Mouse (Mus musculus): ENCODE measurements around the gene Syt1.

Gene Syt1

GRCm38 (mm10) chr10:108582397-108582730 is 428.4 kb downstream of the Syt1 start:
- in situ Hi-C loops (cut with MboI; ENCODE audit: low sequenced_read_pairs) = no loop called here

GRCm38 (mm10) chr10:108581555-108582396 is 429.0 kb downstream of the Syt1 start:
- in situ Hi-C loops (cut with MboI; ENCODE audit: low sequenced_read_pairs) = no loop called here

- in situ Hi-C loops (cut with MboI; ENCODE audit: low sequenced_read_pairs) = no loop called here
These were observed 429.9 kb downstream of the Syt1 start for GRCm38 (mm10) chr10:108580786-108581420.

- in situ Hi-C loops (cut with MboI; ENCODE audit: low sequenced_read_pairs) = no loop called here
These were observed 431.4 kb downstream of the Syt1 start for GRCm38 (mm10) chr10:108579396-108579795.

GRCm38 (mm10) chr10:108577611-108578010 is 433.2 kb downstream of the Syt1 start:
- in situ Hi-C loops (cut with MboI; ENCODE audit: low sequenced_read_pairs) = no loop called here

- in situ Hi-C loops (cut with MboI; ENCODE audit: low sequenced_read_pairs) = no loop called here
These were observed 438.0 kb downstream of the Syt1 start for GRCm38 (mm10) chr10:108572764-108573163.

GRCm38 (mm10) chr10:108571104-108571503 is 439.7 kb downstream of the Syt1 start:
- in situ Hi-C loops (cut with MboI; ENCODE audit: low sequenced_read_pairs) = no loop called here

- in situ Hi-C loops (cut with MboI; ENCODE audit: low sequenced_read_pairs) = no loop called here
These were observed 441.1 kb downstream of the Syt1 start for GRCm38 (mm10) chr10:108569568-108570139.

- in situ Hi-C loops (cut with MboI; ENCODE audit: low sequenced_read_pairs) = no loop called here
These were observed 441.9 kb downstream of the Syt1 start for GRCm38 (mm10) chr10:108568925-108569324.

GRCm38 (mm10) chr10:108568136-108568535 is 442.6 kb downstream of the Syt1 start:
- in situ Hi-C loops (cut with MboI; ENCODE audit: low sequenced_read_pairs) = no loop called here

- in situ Hi-C loops (cut with MboI; ENCODE audit: low sequenced_read_pairs) = no loop called here
These were observed 443.3 kb downstream of the Syt1 start for GRCm38 (mm10) chr10:108567456-108567855.

- in situ Hi-C loops (cut with MboI; ENCODE audit: low sequenced_read_pairs) = no loop called here
These were observed 451.2 kb downstream of the Syt1 start for GRCm38 (mm10) chr10:108559607-108559908.

GRCm38 (mm10) chr10:108558812-108559606 is 451.8 kb downstream of the Syt1 start:
- in situ Hi-C loops (cut with MboI; ENCODE audit: low sequenced_read_pairs) = no loop called here

- in situ Hi-C loops (cut with MboI; ENCODE audit: low sequenced_read_pairs) = no loop called here
These were observed 458.2 kb downstream of the Syt1 start for GRCm38 (mm10) chr10:108552544-108552943.

GRCm38 (mm10) chr10:108545715-108546114 is 465.1 kb downstream of the Syt1 start:
- in situ Hi-C loops (cut with MboI; ENCODE audit: low sequenced_read_pairs) = no loop called here

GRCm38 (mm10) chr10:108541555-108541954 is 469.2 kb downstream of the Syt1 start:
- in situ Hi-C loops (cut with MboI; ENCODE audit: low sequenced_read_pairs) = no loop called here

GRCm38 (mm10) chr10:108538546-108538945 is 472.2 kb downstream of the Syt1 start:
- in situ Hi-C loops (cut with MboI; ENCODE audit: low sequenced_read_pairs) = no loop called here

- in situ Hi-C loops (cut with MboI; ENCODE audit: low sequenced_read_pairs) = no loop called here
These were observed 473.1 kb downstream of the Syt1 start for GRCm38 (mm10) chr10:108537641-108538040.

GRCm38 (mm10) chr10:108535922-108536321 is 474.9 kb downstream of the Syt1 start:
- in situ Hi-C loops (cut with MboI; ENCODE audit: low sequenced_read_pairs) = no loop called here

GRCm38 (mm10) chr10:108534112-108534511 is 476.7 kb downstream of the Syt1 start:
- in situ Hi-C loops (cut with MboI; ENCODE audit: low sequenced_read_pairs) = no loop called here

- in situ Hi-C loops (cut with MboI; ENCODE audit: low sequenced_read_pairs) = no loop called here
These were observed 477.9 kb downstream of the Syt1 start for GRCm38 (mm10) chr10:108532916-108533315.

Data from CH12F3 (cell line).